Mouse (Mus musculus) heart, postnatal 36 days (tissue): ENCODE measurements around the gene Gm27021. TPM values are rescaled to one million over a fixed set of nuclear protein-coding genes. Genes with fewer than 3 reads are reported as not detected.

Experiments used
- DNase-seq, 2 experiments: peaks; one replicate each; pipeline ENCODE4 v3.0.0; 2021 to 2022
- intact Hi-C: fragments of 180-260 bp; cut with DNase I; formaldehyde crosslinking; loops from one replicate; pipeline ENCODE4 v1.15.1; 2025
- total RNA-seq, 2 experiments: library from RNA; stranded (reverse); gene quantifications; 2 replicates each; pipeline ENCODE4 v1.2.3; 2021

Gene Gm27021
- total RNA-seq, 2 experiments from 2014 or later: 1.1 TPM; not detected in 1

DNA sequence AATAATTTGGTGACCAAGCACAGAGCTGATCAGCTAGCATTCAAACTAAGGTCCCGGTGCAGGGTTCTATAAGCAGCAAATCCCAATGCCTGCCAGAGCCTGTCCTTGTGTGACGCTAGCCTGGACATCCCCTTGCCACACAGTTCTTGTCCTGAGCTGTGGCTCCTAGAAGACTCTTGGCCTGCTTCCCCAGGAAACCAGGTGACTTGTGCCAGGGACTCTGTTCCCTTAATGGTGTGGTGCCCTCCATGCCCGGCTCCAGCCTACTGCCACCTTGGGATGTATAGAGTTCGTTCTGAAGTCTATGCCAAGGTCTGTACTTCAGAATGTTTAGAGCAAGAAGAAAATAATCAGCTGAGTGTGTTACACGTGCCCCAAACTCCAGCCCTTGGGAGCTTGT, 18.7 kb upstream of the Gm27021 start:
- intact Hi-C loops: no loop called here
- no peak for DNase-seq

DNA sequence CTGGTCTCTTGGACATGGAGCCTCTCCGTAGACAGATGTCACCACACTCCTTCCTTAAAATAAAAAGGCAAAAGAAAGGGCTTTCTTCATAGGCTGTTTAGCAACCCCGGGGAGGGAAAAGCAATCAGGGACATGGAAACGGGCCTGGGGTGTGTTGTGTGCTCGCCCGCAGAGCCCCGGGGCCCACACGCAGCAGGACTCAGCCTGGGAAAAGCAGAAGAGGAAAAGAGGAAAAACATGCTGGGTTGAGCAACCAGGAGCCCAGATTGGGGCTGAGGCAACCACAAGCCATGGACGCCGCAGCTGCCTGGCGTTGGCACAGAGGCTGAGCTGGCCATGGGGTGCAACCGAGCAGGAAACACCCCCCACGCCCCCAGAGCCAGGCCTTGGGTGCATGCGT, 18.2 kb upstream of the Gm27021 start:
- peak; percentile 33 to 57 for DNase-seq
- intact Hi-C loops: no loop called here

DNA sequence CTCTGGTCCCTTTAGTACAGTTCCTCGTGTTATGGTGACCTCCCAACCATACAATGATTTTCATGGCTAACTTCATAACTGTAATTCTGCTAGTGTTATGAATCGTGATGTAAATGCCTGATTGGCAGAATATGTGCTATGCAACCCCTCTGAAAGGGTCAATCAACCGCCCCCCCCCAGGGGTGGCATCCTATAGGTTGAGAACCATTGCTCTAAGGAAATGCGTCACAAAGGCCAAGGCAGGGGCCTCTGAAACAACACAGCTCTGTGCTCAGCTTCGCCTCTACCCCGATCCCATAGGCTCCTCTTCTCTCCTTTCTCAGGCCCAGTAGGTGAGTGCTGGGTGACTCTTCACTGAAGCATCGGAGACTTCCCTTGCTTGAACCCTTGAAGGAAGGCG, 17.7 kb upstream of the Gm27021 start:
- intact Hi-C loops: no loop called here
- DNase-seq: no peak

- intact Hi-C loops: no loop called here
- peak in 1 of 2 experiments; percentile 45 for DNase-seq
Observed at GRCm38 (mm10) chr8:120685097-120685496, 17.2 kb upstream of the Gm27021 start.

DNA sequence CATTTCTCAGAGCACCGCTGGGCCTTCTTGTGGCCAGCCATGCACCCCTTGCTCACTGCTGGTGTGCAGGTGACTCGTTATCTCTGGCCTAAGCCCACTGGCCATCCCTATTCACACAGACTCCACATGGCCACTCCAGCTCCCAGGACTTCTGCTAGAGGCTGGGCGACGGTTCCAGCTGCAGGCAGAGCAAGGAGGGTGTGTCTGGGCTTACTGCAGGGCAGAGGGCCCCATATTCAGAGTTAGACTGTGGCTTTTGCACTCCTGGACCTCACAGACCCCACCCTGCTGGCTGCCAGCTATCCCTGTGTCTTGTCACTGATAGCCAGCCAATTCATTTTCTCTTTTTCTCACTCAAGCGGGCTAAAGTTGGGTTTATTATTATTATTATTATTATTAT, 16.2 kb upstream of the Gm27021 start:
- intact Hi-C loops: loop anchor here (5.0 kb wide), 1 partner anchor 53 kb away; the partner anchor contains the start of gene Irf8
- no peak for DNase-seq

DNA sequence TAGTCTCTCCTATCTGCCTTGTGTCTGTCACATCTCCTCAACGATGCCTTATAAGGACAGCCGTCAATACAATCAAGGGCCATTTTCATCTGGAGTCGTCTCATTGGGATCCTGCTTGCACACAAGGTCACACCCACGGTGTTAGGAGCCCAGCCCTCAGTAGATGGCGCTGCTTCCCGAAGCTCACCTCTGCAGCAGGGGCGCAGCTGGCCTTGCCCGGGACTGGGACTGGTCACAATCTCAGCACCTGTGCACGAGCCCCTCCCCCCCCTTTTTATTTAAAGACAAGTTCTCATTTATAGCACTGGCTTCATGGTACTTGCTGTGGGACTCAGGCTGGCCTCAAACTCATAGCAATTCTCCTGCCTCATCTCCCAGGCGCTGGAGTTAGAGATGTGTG, 15.7 kb upstream of the Gm27021 start:
- peak; percentile 80 to 83 for DNase-seq
- intact Hi-C loops: loop anchor here (5.0 kb wide), 1 partner anchor 54 kb away; the partner anchor contains the start of gene Irf8

GRCm38 (mm10) chr8:120681113-120681512, 13.2 kb upstream of the Gm27021 start:
- intact Hi-C loops: loop anchor here (5.0 kb wide), 1 partner anchor 56 kb away; the partner anchor contains the start of gene Irf8
- no peak for DNase-seq

GRCm38 (mm10) chr8:120680405-120680804, 12.5 kb upstream of the Gm27021 start:
- peak in 1 of 2 experiments; percentile 61 for DNase-seq
- intact Hi-C loops: loop anchor here (5.0 kb wide), 1 partner anchor 57 kb away; the partner anchor contains the start of gene Irf8

- no peak for DNase-seq
- intact Hi-C loops: loop anchor here (2.0 to 5.0 kb wide), 2 partner anchors 57 to 413 kb away; partner anchors contain the start of gene Irf8
Observed at GRCm38 (mm10) chr8:120679629-120680387, 11.9 kb upstream of the Gm27021 start.

DNA sequence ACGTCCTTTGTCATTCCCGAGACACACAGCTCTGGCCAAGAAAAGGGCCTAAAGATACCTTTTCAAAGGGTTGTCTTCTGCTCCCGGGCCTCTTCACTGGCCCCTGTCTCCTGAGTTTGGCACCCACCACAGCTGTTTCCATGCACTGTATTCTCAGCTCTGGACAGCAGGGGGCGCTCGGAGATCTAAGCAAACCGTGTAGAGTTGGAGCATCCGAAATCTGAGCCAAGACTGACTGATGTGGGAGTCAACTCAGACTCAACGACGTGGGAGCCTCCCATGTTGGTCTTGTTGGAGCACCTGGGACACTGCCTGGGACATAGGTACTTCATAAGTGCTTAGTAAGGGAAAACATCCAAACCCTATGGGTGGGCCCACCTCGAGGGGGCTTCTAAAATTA, 10.6 kb upstream of the Gm27021 start:
- intact Hi-C loops: loop anchor here (1.0 to 2.0 kb wide), 2 partner anchors 118 to 414 kb away; no protein-coding TSS in a partner anchor
- DNase-seq: peak; percentile 88 to 94

DNA sequence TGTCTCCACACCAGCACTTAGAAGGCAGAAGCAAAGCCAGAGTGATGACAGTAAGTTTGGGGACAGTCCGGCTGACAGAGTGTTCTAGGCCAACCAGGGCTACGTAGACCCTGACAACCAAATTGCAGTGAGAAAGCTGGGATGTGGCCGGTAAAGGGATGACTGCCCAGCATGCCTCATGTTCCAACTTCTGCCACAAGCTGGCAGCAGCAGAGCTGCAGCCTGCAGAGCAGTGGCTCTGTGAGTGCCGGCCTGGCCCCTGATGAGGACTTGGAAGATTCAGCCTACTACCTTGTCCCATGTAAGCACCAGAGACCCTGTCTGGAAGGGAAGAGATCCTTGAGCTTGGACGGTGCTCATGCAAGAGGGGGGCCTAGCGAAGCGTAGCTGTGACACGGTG, 7.8 kb upstream of the Gm27021 start:
- intact Hi-C loops: no loop called here
- DNase-seq: no peak

DNA sequence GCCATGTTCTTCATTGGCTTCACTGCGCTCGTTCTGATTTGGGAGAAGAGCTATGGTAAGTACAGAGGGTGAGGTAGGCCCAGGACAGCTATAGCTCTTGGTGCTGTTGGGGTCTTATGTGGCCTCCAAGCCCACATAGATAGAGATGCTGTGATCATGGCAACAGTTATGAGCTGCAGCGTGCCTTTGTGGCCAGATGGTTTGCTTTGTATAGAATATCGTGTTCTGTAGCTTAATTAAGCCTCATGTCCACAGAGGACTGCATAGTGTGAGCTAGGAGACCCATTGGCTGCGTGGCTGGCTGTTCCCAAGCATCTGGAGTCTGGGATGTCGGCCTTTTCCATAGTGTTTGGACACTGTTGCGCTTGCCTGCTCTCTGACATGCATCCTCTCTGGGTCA, 5.4 kb upstream of the Gm27021 start:
- intact Hi-C loops: no loop called here
- DNase-seq: no peak

- DNase-seq: no peak
- intact Hi-C loops: no loop called here
Observed at GRCm38 (mm10) chr8:120672626-120673229, 4.8 kb upstream of the Gm27021 start.

- no peak for DNase-seq
- intact Hi-C loops: no loop called here
Observed at GRCm38 (mm10) chr8:120671775-120672174, 3.9 kb upstream of the Gm27021 start.

- intact Hi-C loops: no loop called here
- DNase-seq: peak in 1 of 2 experiments; percentile 36
Observed at GRCm38 (mm10) chr8:120668374-120668905, 561 bp upstream of the Gm27021 start, which contains the start of gene Emc8. TSS of gene Emc8 (minus strand) at chr8:120668573.

DNA sequence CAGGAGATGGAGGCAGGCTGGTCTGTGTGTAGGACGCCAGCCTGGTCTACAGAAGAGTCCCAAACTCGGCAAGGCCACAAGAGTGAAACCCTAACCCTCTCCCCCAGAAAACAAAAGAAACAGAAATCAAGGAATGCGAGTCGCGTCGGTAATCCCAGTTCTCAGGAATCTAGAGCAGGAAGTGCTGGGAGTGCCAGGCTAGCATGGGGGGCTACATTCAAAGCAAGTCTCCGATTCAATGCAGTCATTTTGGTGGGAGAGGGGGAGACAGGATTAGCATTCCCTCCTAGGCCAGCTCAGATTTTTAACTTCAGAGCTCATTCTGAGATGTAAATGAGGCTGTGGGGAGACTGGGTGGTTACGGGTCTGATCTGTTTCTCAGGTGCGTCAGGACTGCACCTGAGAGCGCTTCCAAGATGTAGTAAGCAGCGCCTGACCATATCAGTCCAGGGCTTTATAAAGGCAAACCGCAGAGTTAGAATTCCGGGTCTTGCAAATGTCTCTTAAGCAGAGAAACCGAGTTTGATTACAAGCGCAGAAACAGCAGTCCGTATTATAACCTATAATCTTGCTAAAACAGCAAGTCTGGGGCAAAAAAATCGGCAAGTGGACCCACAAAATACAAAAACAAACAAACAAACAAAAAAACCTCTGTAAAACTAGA, 940 bp downstream of the Gm27021 start:
- DNase-seq: no peak
- intact Hi-C loops: no loop called here

DNA sequence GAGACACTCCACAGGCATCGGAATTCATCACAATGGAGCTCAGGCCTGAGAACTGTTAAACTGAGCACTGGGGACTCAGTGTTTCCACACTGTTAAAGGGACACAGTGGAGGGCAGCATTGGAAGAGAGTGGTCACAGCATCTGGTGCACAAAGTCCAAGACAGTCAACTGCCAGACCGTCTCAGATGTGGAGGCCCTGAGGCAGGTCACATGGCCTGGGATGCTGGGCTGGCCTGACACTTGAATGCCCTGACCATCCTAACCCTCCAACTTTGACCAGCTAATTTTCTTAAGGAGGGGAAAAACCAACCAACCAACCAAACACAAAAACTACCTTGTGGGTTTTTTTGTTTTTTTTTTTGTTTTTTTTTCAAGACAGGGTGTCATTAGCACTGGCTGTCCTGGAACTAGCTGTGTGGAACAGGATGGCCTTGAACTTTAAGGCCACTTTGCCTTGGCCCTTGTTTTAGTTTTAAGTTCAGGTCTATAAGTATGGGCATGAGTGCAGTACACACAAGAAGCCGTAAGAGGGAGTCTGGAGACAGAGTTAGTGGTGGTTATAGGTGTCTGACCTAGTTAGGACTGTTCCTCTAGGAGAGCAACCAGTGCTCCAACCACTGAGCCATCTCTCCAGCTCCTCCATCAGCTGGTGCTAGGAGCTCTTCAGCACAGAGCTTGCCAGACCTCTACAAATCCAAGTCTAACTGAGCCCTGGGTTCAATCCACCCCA, 2.0 kb downstream of the Gm27021 start:
- no peak for DNase-seq
- intact Hi-C loops: no loop called here

DNA sequence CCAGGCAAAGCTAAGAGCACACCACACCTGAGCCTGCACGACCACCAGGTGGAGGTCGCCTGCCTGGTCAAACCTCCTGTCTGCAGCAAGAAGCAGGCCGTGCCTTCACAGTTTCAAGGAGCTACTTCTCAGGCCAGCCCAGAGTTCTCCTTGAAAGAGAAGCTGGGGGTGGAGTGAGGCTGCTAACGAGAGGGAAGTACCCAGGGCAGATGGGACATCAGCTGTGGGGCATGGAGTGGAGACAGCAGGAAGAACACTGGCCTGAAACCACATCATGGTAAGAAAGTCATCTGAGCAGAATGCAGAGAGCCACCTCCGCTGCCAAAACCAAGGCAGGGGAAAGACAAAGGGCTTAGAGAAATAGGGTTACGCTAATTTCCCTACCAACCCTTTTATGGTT, 3.3 kb downstream of the Gm27021 start:
- DNase-seq: no peak
- intact Hi-C loops: no loop called here

DNA sequence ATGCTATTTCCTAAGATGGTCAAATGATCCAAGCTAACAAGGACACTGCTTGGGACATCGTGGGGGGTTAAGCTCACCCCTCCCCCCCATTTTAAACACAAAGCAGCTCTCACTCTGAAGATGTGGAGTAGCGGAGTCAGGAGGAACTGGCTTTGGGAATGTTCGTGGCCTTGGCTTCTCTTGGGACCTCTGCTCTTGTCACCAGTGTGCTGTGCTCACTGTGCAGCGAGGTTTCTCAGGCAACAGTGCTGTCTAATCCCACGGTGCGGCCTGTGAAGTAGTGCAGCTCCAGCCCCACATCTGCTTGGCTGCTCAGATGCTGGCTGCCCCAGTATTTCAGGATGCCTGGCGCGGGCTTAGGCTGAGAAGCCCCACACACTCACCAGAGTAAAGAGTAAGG, 10.5 kb downstream of the Gm27021 start:
- intact Hi-C loops: no loop called here
- DNase-seq: no peak

DNA sequence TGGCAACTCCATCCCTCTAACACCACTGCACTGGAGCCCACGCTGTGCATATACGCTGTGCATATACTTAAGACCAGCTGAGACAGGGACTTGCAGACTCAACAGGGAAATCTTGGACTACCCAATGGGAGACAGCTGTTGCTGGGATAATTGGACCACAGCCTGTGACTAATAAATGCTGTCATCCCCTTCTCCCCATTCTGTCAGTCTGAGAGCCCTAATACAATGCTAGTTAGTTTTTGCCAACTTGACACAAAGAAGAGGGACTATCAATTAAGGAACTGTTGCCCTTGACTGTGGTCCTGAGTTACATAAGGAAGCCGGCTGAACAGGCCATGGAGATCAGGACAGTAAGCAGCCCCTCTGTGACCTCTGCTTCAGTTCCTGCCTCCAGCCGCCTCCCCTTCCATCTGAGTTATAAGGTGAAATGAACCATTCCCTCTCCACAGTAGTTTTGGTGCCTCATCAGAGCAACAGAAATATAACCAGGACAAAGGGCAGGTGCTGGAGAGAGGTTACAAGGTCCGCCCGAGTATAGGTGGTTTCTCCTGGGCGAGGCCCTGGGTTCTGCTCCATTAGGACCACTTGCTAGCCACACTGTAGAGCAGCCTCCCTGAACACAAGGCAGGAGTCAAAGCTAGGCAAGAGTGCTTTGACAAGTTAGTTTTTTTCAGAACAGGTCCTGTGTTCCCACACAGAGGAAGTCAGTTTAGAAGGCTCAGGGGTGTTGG, 11.4 kb downstream of the Gm27021 start:
- no peak for DNase-seq
- intact Hi-C loops: no loop called here
